Mouse (Mus musculus): ENCODE measurements around the gene Gja4.
A peak's percentile ranks its signal among the peaks of the same experiment; 100 is the strongest.

- TF ChIP-seq POLR2A (IDR thresholded peaks at IDR 0.05; ENCODE audit: borderline replicate concordance, extremely low read depth, low read depth, low read length) (0 out of 2 replicates have a peak, but pooled peaks have one; percentile 36), CTCF (IDR thresholded peaks at IDR 0.05; ENCODE audit: insufficient read depth, low read length) (no peak)
Observed at GRCm38 (mm10) chr4:127279241-127279640, 34.6 kb downstream of the Gja4 start.

All from lung, adult 2 months (tissue).